In the genomic region with DNA sequence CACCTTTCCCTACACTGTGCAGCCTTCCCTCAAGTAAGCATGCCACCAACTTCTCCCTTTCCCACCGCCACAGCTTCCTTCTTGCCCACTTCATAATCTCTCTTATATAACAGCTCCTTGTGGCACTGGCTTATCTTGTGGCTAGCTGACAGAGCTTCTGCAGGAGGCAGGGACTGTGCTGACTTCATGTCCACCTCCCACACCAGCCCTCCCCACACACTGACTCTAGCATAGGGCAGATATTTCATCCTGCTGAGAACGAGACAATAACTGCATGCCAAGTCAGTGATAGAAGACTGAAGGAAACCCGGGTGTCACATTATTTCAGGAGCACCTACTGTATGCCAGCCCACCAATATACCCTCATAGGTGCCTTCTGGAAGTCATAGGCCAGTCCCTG, we compare ENCODE assay signal across 8 mouse cellular contexts. TPM values are rescaled to one million over a fixed set of nuclear protein-coding genes. Genes with fewer than 3 reads are reported as not detected.
DNase-seq lines count a peak whose midpoint lies in the region; ATAC-seq lines count a peak whose summit lies in the region.

No protein-coding gene starts in this region.

- no peaks in the 10 kb centered on the region for H3K27me3 ChIP-seq in heart, embryonic 12.5 days (replicated peaks)

- peak overlapping the region; percentile 82 for H3K27ac ChIP-seq in heart, embryonic 12.5 days (ENCODE audit: poor library complexity, severe bottlenecking)

- ATAC-seq in heart, embryonic 12.5 days (ENCODE audit: insufficient number of reproducible peaks, low FRiP score), result no peak

- peak overlapping the region; percentile 84 for H3K4me2 ChIP-seq in heart, embryonic 12.5 days

- WGBS in heart, embryonic 12.5 days, result 33% methylated on average over 3 of the region's 3 CpGs

- peak overlapping the region; percentile 22 for H3K4me3 ChIP-seq in heart, embryonic 12.5 days

- H3K4me1 ChIP-seq in heart, embryonic 12.5 days (replicated peaks), result peaks cover 48% of the 10 kb centered on the region

- DNase-seq in heart, postnatal 4 days, result no peak
- DNase-seq in 416B (ENCODE audit: low read depth) (peak; percentile 77), liver (peak; percentile 73)
- peak; percentile 64 for DNase-seq in c-Kit-negative CD71-positive TER-119-positive erythroid progenitor cells, embryonic 14.5 days (ENCODE audit: low read depth, low spot score)
- DNase-seq in ovary, postnatal 36 days (ENCODE audit: low spot score), result no peak
- no peak for DNase-seq in right cerebral cortex, postnatal 10 days (ENCODE audit: low spot score in 2 of 2)
- no peak for DNase-seq in ovary, adult 18-20 months (ENCODE audit: low spot score)

- peaks cover 35% of the 10 kb centered on the region for H3K36me3 ChIP-seq in heart, embryonic 12.5 days

- peak overlapping the region; percentile 26; the same call in 1 of the 2 replicates for H3K9ac ChIP-seq in heart, embryonic 12.5 days

- H3K9me3 ChIP-seq in heart, embryonic 12.5 days (replicated peaks), result no peaks in the 10 kb centered on the region

RNA-seq across cellular contexts. Expression of a gene that starts 4.2 kb away (rescaled TPM):
- 74.3 and 80.0 TPM in 2 replicates for polyA plus RNA-seq in heart, embryonic 12.5 days (2016; fragmentation: Nextera tagmentation; extraction: Ambion mirVana)
- total RNA-seq in heart, postnatal 4 days (2021), result 10 to 100 TPM; 63.8 to 69.8 TPM

RNA-seq across cellular contexts. Expression of a gene that starts 9.4 kb away (rescaled TPM):
- 53.6 and 59.9 TPM in 2 replicates for polyA plus RNA-seq in heart, embryonic 12.5 days (2016; fragmentation: Nextera tagmentation; extraction: Ambion mirVana)
- total RNA-seq in heart, postnatal 4 days (2021), result 10 to 100 TPM; 28.2 to 31.1 TPM

RNA-seq across cellular contexts. Expression of a gene that starts 9.7 kb away (rescaled TPM):
- 0.31 and 0.43 TPM in 2 replicates for polyA plus RNA-seq in heart, embryonic 12.5 days (2016; fragmentation: Nextera tagmentation; extraction: Ambion mirVana)
- under 1 TPM; 0.19 to 0.25 TPM for total RNA-seq in heart, postnatal 4 days (2021)

RNA-seq across cellular contexts. Expression of a gene that starts 12.2 kb away (rescaled TPM):
- polyA plus RNA-seq in heart, embryonic 12.5 days (2016; fragmentation: Nextera tagmentation; extraction: Ambion mirVana), result 7.0 and 8.0 TPM in 2 replicates
- 1 to 10 TPM; 6.3 to 6.9 TPM for total RNA-seq in heart, postnatal 4 days (2021)

RNA-seq across cellular contexts. Expression of a gene that starts 35.6 kb away (rescaled TPM):
- 0.49 and 0.64 TPM in 2 replicates for polyA plus RNA-seq in heart, embryonic 12.5 days (2016; fragmentation: Nextera tagmentation; extraction: Ambion mirVana)
- total RNA-seq in heart, postnatal 4 days (2021), result not detected

Comparison
In these comparisons a context has a peak if more than half of its experiments do, and no peak if none do; other contexts are left out.
1. DNase-seq: peak in 416B (single experiment), c-Kit-negative CD71-positive TER-119-positive erythroid progenitor cells, embryonic 14.5 days (single experiment) and liver (single experiment); none in heart, postnatal 4 days (single experiment), ovary, postnatal 36 days (single experiment), right cerebral cortex, postnatal 10 days (0 of 2) and ovary, adult 18-20 months (single experiment).